8 mouse cellular contexts compared by ENCODE assay signal in genomic region chr11:98949958-98950460, GRCm38 (mm10). TPM values are rescaled to one million over a fixed set of nuclear protein-coding genes. Genes with fewer than 3 reads are reported as not detected.
DNase-seq lines count a peak whose midpoint lies in the region; ATAC-seq and TF ChIP-seq lines count a peak whose summit lies in the region.
"Had no signal": no experiment of that assay in that cellular context is flagged by ENCODE, and none has a peak within 500 bp of the region (broad histone marks: within the 10 kb centered on the region; RNA-seq: fewer than 3 reads in every experiment).

No protein-coding gene starts in this region.

- H3K9me3 ChIP-seq in kidney, embryonic 16.5 days (ENCODE audit: low read length), result no peaks in the 10 kb centered on the region

- no peaks in the 10 kb centered on the region for H3K36me3 ChIP-seq in kidney, adult 2 months (ENCODE audit: control insufficient read depth, insufficient read depth, low read length)
- peaks cover 14% of the 10 kb centered on the region; the same call in 1 of the 2 replicates for H3K36me3 ChIP-seq in kidney, embryonic 16.5 days (ENCODE audit: insufficient read depth, low read length)

- TF ChIP-seq POLR2A in kidney, adult 2 months (IDR thresholded peaks at IDR 0.05; ENCODE audit: low read depth, low read length), result no peak

- no peak overlapping the region for H3K4me3 ChIP-seq in kidney, adult 2 months (ENCODE audit: insufficient read depth, low read depth, low read length)
- no peak overlapping the region for H3K4me3 ChIP-seq in kidney, embryonic 16.5 days (ENCODE audit: low read length)
- H3K4me3 ChIP-seq: left cerebral cortex, adult 2 months had no signal

- no peak for ATAC-seq in kidney, embryonic 16.5 days (ENCODE audit: low FRiP score, low TSS enrichment)

- peak; percentile 87 for DNase-seq in kidney, adult 2 months
- peak; percentile 6 for DNase-seq in Muller cell, postnatal 12 days (ENCODE audit: inconsistent ontology term)
- peak; percentile 54 to 59 for DNase-seq in cerebellum, postnatal 14 days
- peak; percentile 76 for DNase-seq in kidney, postnatal 10 days
- no peak for DNase-seq in frontal cortex, postnatal 36 days (ENCODE audit: low spot score in 2 of 2)
- DNase-seq in right cerebral cortex, adult 2 months (ENCODE audit: low spot score in 2 of 2), result no peak

- TF ChIP-seq CTCF in kidney, adult 2 months (conservative IDR thresholded peaks at IDR 0.05; ENCODE audit: insufficient read depth, insufficient read length, low read depth, low read length), result no peak

- H3K4me2 ChIP-seq in kidney, embryonic 16.5 days (replicated peaks; ENCODE audit: low read depth, low read length), result no peak overlapping the region

- H3K9ac ChIP-seq in kidney, embryonic 16.5 days (replicated peaks; ENCODE audit: low read length), result no peak overlapping the region

- no peaks in the 10 kb centered on the region for H3K27me3 ChIP-seq in kidney, adult 2 months (replicated peaks; ENCODE audit: control insufficient read depth, insufficient read depth, low read length)
- no peaks in the 10 kb centered on the region for H3K27me3 ChIP-seq in kidney, embryonic 16.5 days (ENCODE audit: insufficient read depth, low read length)

- H3K27ac ChIP-seq in kidney, adult 2 months (ENCODE audit: insufficient read depth, low read depth, low read length), result 0 out of 2 replicates have a peak overlapping the region, but pooled peaks have one; percentile 21
- no peak overlapping the region; the same call in 1 of the 2 replicates for H3K27ac ChIP-seq in kidney, embryonic 16.5 days (ENCODE audit: low read length)
- H3K27ac ChIP-seq: left cerebral cortex, adult 2 months had no signal

- 31% methylated on average over 7 of the region's 7 CpGs for WGBS in kidney, adult 2 months
- WGBS in kidney, embryonic 16.5 days, result 92% methylated on average over 7 of the region's 7 CpGs

- peaks cover 59% of the 10 kb centered on the region for H3K4me1 ChIP-seq in kidney, adult 2 months (ENCODE audit: control insufficient read depth, insufficient read depth, low read length)
- peaks cover 71% of the 10 kb centered on the region for H3K4me1 ChIP-seq in kidney, embryonic 16.5 days (ENCODE audit: insufficient read depth, low read length)

RNA-seq across cellular contexts. Expression of gene Rara, which starts 22.4 kb away (rescaled TPM):
- 18.0 and 19.6 TPM in 2 replicates for polyA plus RNA-seq in kidney, adult 2 months (2012; rRNA removed)
- 31.4 and 32.5 TPM in 2 replicates for polyA plus RNA-seq in kidney, embryonic 16.5 days (2015; fragmentation: Nextera tagmentation; extraction: Ambion mirVana)

RNA-seq across cellular contexts. Expression of gene Gjd3, which starts 32.8 kb away (rescaled TPM):
- polyA plus RNA-seq in kidney, adult 2 months (2012; rRNA removed), result 0.34 and 0.57 TPM in 2 replicates
- 0.59 TPM in 1 of 2 replicates, not detected in the other for polyA plus RNA-seq in kidney, embryonic 16.5 days (2015; fragmentation: Nextera tagmentation; extraction: Ambion mirVana)

RNA-seq across cellular contexts. Expression of gene Cdc6, which starts 42.4 kb away (rescaled TPM):
- polyA plus RNA-seq in kidney, adult 2 months (2012; rRNA removed), result 0.11 and 0.14 TPM in 2 replicates
- polyA plus RNA-seq in kidney, embryonic 16.5 days (2015; fragmentation: Nextera tagmentation; extraction: Ambion mirVana), result 36.2 and 38.6 TPM in 2 replicates

Comparison
In these comparisons a context has a peak if more than half of its experiments do, and no peak if none do; other contexts are left out.
1. RNA of gene Cdc6, which starts 42.4 kb away (polyA plus RNA-seq): 36.2 to 38.6 TPM in kidney, embryonic 16.5 days; 0.11 to 0.14 TPM in kidney, adult 2 months; every median in the first group is over 10 times any median in the second.
2. DNase-seq: peak in kidney, adult 2 months (single experiment), Muller cell, postnatal 12 days (single experiment), cerebellum, postnatal 14 days (2 of 2) and kidney, postnatal 10 days (single experiment); none in frontal cortex, postnatal 36 days (0 of 2) and right cerebral cortex, adult 2 months (0 of 2).